Mouse (Mus musculus) liver, postnatal 0 days (tissue): ENCODE measurements around the gene Tmem104. TPM values are rescaled to one million over a fixed set of nuclear protein-coding genes. Genes with fewer than 3 reads are reported as not detected.
A peak's percentile ranks its signal among the peaks of the same experiment; 100 is the strongest.

Experiments used
- ATAC-seq: fragments of 200-750 bp; cut with Nextera tagmentation; 2 replicates; pipeline ENCODE4 v1.8.0; 2017; ENCODE audit warnings: mild to moderate bottlenecking, moderate library complexity
- DNase-seq: peaks from one replicate; pipeline ENCODE4 v3.0.0-alpha.2; 2016
- H3K27ac ChIP-seq: fragments of 300-500 bp; sonication (generic); 2 replicates; pipeline ENCODE4 v1.5.1; 2014; ENCODE audit warnings: antibody characterized with exemption, moderate library complexity, mild to moderate bottlenecking, low read depth
- H3K27me3 ChIP-seq: fragments of 300-500 bp; sonication (generic); 2 replicates; pipeline ENCODE4 v1.6.1; 2014; ENCODE audit warnings: low read length, control low read depth, mixed read lengths; ENCODE audit not compliant: insufficient read depth
- H3K36me3 ChIP-seq: fragments of 300-500 bp; sonication (generic); replicated peaks from 2 replicates; pipeline ENCODE4 v1.6.1; 2014; ENCODE audit warnings: mild to moderate bottlenecking, control low read depth, low read length, moderate library complexity, mixed read lengths; ENCODE audit not compliant: insufficient read depth
- H3K4me1 ChIP-seq: fragments of 300-500 bp; sonication (generic); 2 replicates; pipeline ENCODE4 v1.6.1; 2014; ENCODE audit warnings: antibody characterized with exemption, mild to moderate bottlenecking, control low read depth; ENCODE audit not compliant: insufficient read depth
- H3K4me2 ChIP-seq: fragments of 300-500 bp; sonication (generic); 2 replicates; pipeline ENCODE4 v1.6.1; 2014; ENCODE audit warnings: low read depth, mild to moderate bottlenecking, low read length, moderate library complexity, mixed read lengths
- H3K4me3 ChIP-seq: fragments of 300-500 bp; sonication (generic); 2 replicates; pipeline ENCODE4 v1.5.1; 2014; ENCODE audit warnings: low read depth, low read length
- H3K9ac ChIP-seq: fragments of 300-500 bp; sonication (generic); replicated peaks from 2 replicates; pipeline ENCODE4 v1.6.1; 2014; ENCODE audit warnings: mild to moderate bottlenecking, moderate library complexity
- H3K9me3 ChIP-seq: fragments of 300-500 bp; sonication (generic); 2 replicates; pipeline ENCODE4 v1.6.1; 2016; ENCODE audit warnings: mild to moderate bottlenecking, control low read depth, low read length, mixed read lengths
- CTCF ChIP-seq: sonication (generic); IDR thresholded peaks from 2 replicates; pipeline ENCODE4 v1.5.1; 2016; ENCODE audit warnings: antibody characterized with exemption, low read depth
- EP300 ChIP-seq: IDR thresholded peaks from 2 replicates; pipeline ENCODE4 v1.6.1; 2016; ENCODE audit warnings: antibody characterized with exemption, low read depth, mild to moderate bottlenecking
- WGBS: fragments of 180-500 bp; shearing (Covaris S2); extraction: QIAGEN DNeasy Blood & Tissue Kit; methylation state at CpG from one replicate; pipeline ENCODE4 v1.1.7; 2014; ENCODE audit not compliant: insufficient replicate concordance; 5-methylcytosine and 5-hydroxymethylcytosine counted together
- polyA plus RNA-seq: library from polyadenylated mRNA; unstranded; fragments of >200 nt; fragmentation: Nextera tagmentation; extraction: Ambion mirVana; gene quantifications from 2 replicates; pipeline ENCODE4 v1.2.1, GENCODE M21; 2015

The Tmem104 gene
- polyA plus RNA-seq, 1 experiment from 2014 or later: 7.1 TPM

- Histone ChIP-seq H3K4me1 (peaks cover 27% of the 10 kb centered on the region), H3K27ac (no peak overlapping the region), H3K27me3 (no peaks in the 10 kb centered on the region), H3K4me2 (no peak overlapping the region), H3K4me3 (no peak overlapping the region), H3K9ac (no peak overlapping the region), H3K36me3 (0 out of 2 replicates have a peak, but pooled peaks cover 3% of the 10 kb centered on the region), H3K9me3 (no peaks in the 10 kb centered on the region)
- 46% methylated on average over 1 of the region's 1 CpGs for WGBS
- ATAC-seq: no peak
- no peak for TF ChIP-seq CTCF
- no peak for TF ChIP-seq EP300
- no peak for DNase-seq
These were observed 92.4 kb downstream of the Tmem104 start for GRCm38 (mm10) chr11:115279726-115280125.

GRCm38 (mm10) chr11:115282295-115282694 lies 95.0 kb downstream of the Tmem104 start:
- Histone ChIP-seq H3K4me2 (no peak overlapping the region), H3K27ac (no peak overlapping the region), H3K9ac (no peak overlapping the region), H3K36me3 (0 out of 2 replicates have a peak, but pooled peaks cover 6% of the 10 kb centered on the region), H3K9me3 (no peaks in the 10 kb centered on the region), H3K4me1 (peaks cover 10% of the 10 kb centered on the region), H3K27me3 (no peaks in the 10 kb centered on the region), H3K4me3 (no peak overlapping the region)
- TF ChIP-seq EP300 (no peak), CTCF (no peak)
- WGBS: 69% methylated on average over 8 of the region's 8 CpGs
- ATAC-seq (no peak), DNase-seq (no peak)

- 83% methylated on average over 8 of the region's 8 CpGs for WGBS
- no peak for DNase-seq
- no peaks in the 10 kb centered on the region for H3K27me3 ChIP-seq
- H3K36me3 ChIP-seq: 0 out of 2 replicates have a peak, but pooled peaks cover 6% of the 10 kb centered on the region
- H3K4me1 ChIP-seq: peaks cover 5% of the 10 kb centered on the region
- H3K4me3 ChIP-seq: no peak overlapping the region
- no peak for TF ChIP-seq CTCF
- no peak for TF ChIP-seq EP300
- H3K4me2 ChIP-seq: no peak overlapping the region
- no peak overlapping the region for H3K27ac ChIP-seq
- no peaks in the 10 kb centered on the region for H3K9me3 ChIP-seq
- H3K9ac ChIP-seq: no peak overlapping the region
- ATAC-seq: no peak
These were observed 95.6 kb downstream of the Tmem104 start for GRCm38 (mm10) chr11:115282723-115283485.

- H3K4me3 ChIP-seq: no peak overlapping the region
- H3K9ac ChIP-seq: no peak overlapping the region
- 73% methylated on average over 9 of the region's 9 CpGs for WGBS
- 0 out of 2 replicates have a peak, but pooled peaks cover 6% of the 10 kb centered on the region for H3K36me3 ChIP-seq
- ATAC-seq (no peak), DNase-seq (no peak)
- no peaks in the 10 kb centered on the region for H3K9me3 ChIP-seq
- H3K4me2 ChIP-seq: no peak overlapping the region
- no peaks in the 10 kb centered on the region for H3K27me3 ChIP-seq
- no peak overlapping the region for H3K27ac ChIP-seq
- TF ChIP-seq CTCF (no peak), EP300 (no peak)
- peaks cover 2% of the 10 kb centered on the region; the same call in 1 of the 2 replicates for H3K4me1 ChIP-seq
These were observed 96.1 kb downstream of the Tmem104 start for GRCm38 (mm10) chr11:115283486-115283765.

GRCm38 (mm10) chr11:115283891-115284620 lies 96.8 kb downstream of the Tmem104 start:
- Histone ChIP-seq H3K27me3 (no peaks in the 10 kb centered on the region), H3K9ac (no peak overlapping the region), H3K36me3 (0 out of 2 replicates have a peak, but pooled peaks cover 6% of the 10 kb centered on the region), H3K4me2 (no peak overlapping the region), H3K27ac (no peak overlapping the region), H3K4me1 (peaks cover 2% of the 10 kb centered on the region; the same call in 1 of the 2 replicates), H3K4me3 (no peak overlapping the region), H3K9me3 (no peaks in the 10 kb centered on the region)
- no peak for ATAC-seq
- DNase-seq: no peak
- 84% methylated on average over 12 of the region's 12 CpGs for WGBS
- TF ChIP-seq EP300 (no peak), CTCF (no peak)

GRCm38 (mm10) chr11:115285282-115285681 lies 98.0 kb downstream of the Tmem104 start:
- Histone ChIP-seq H3K4me2 (0 out of 2 replicates have a peak overlapping the region, but pooled peaks have one; percentile 26), H3K27ac (peak overlapping the region; percentile 72), H3K27me3 (no peaks in the 10 kb centered on the region), H3K9ac (no peak overlapping the region), H3K9me3 (no peaks in the 10 kb centered on the region), H3K36me3 (0 out of 2 replicates have a peak, but pooled peaks cover 6% of the 10 kb centered on the region), H3K4me1 (peaks cover 5% of the 10 kb centered on the region; the same call in 1 of the 2 replicates), H3K4me3 (no peak overlapping the region)
- ATAC-seq (no peak), DNase-seq (peak; percentile 13)
- TF ChIP-seq EP300 (no peak), CTCF (no peak)
- WGBS: 18% methylated on average over 4 of the region's 4 CpGs
